Mouse (Mus musculus) gastrocnemius, postnatal 36 days (tissue): Measurements from ENCODE around the gene Klf16. TPM values are rescaled to one million over a fixed set of nuclear protein-coding genes. Genes with fewer than 3 reads are reported as not detected.
"Not testable (repeated sequence)": the region's sequence is repeated elsewhere in the genome, so short reads cannot be mapped to it uniquely, and the experiment has no call there.

Source experiments
- DNase-seq, 2 experiments: peaks; one replicate each; pipeline ENCODE4 v3.0.0; 2022
- intact Hi-C: fragments of 180-260 bp; cut with DNase I; formaldehyde crosslinking; loops from one replicate; pipeline ENCODE4 v1.15.1; 2025
- total RNA-seq, 2 experiments: library from RNA; stranded (reverse); gene quantifications; 2 replicates each; pipeline ENCODE4 v1.2.3; 2021

Gene Klf16
- total RNA-seq, 2 experiments from 2014 or later, result 1.5 TPM

GRCm38 (mm10) chr10:80606737-80607350, 29.7 kb upstream of the Klf16 start:
- DNase-seq, result no peak
- intact Hi-C loops, result no loop called here

DNA sequence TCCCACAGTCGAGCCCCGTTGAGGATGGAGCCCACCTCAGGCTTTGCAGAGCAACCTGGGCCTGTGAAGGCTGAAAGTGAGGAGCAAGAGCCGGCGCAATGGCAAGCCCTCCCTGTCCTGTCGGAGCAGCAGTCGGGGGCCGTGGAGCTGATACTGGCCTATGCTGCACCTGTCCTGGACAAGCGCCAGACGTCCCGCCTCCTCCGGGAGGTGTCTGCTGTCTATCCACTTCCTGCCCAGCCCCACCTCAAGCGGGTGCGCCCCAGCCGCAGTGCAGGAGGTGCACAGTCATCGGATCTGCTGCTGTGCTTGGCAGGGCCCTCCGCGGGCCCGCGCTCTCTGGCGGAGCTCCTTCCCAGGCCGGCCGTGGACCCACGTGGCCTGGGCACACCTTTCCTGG, 29.2 kb upstream of the Klf16 start:
- no peak for DNase-seq
- intact Hi-C loops, result no loop called here

- DNase-seq, intact Hi-C loops: not testable (repeated sequence)
Measured at GRCm38 (mm10) chr10:80605721-80606120, 28.6 kb upstream of the Klf16 start, which contains the start of gene Gm49322. Gene Gm49322, plus strand, starts transcription at chr10:80606021.

DNA sequence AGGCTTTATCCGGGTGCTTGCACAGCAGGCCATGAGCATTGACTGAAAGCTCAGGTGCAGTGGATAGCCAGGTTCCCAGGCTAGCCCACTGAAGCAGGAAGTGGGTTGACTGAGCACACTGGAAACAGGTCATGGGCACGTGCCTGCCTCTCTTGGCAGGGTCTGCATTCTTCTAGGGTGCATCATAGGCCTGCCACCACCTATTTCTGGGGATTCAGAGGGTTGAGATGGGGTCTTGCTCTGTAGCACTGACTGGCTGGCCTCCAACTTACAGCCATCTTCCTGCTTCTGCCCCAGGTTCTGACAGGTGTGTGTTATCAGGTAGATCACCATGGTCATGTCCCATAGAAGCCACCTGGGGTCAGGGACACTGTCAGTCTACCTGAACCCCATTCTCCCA, 27.9 kb upstream of the Klf16 start:
- no peak for DNase-seq
- intact Hi-C loops, result no loop called here

DNA sequence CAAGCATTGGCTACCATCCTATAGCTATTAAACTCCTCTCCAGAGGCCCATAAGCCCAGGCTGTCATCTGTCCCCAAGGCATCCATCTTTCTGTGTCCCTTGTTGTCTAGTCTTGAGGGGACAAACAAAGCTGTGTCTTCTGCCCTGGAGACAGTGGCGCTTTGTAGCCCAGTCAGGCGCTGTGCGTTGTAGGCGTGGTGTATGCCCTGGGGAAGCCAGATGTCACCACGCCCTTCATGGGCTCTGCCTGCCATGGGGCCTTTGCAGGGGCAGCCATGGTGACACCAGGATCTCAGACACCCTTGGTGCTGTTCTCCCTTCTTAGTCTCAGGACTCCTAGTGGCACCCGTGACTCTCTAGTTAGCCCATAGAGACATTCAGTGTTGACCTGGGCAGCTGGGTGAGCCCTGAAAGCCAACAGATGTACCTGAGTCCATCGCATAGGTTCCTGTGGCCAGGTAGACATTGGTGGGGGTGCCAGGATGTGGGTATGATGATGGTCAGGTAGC, 26.9 kb upstream of the Klf16 start:
- no peak for DNase-seq
- intact Hi-C loops, result no loop called here

DNA sequence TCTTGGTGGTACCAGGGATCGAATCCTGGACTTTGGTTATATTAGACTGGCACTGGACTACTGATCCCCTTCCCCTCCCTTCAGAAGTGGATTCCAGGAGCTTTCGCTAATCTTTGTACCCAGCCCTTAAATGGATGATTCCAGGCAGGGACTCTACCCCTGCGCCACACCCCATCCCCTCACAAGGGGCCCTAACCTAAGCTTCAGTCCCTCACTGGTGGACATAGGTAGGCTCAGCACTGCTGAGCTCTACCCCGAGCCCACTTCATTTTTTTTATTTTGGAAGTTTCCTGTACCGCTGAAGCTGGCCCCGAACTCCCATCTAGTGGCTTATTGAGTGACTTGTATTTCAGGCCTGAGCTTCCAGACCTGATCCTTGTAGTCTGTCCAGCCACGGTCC, 26.2 kb upstream of the Klf16 start:
- intact Hi-C loops, result no loop called here
- DNase-seq, result no peak

DNA sequence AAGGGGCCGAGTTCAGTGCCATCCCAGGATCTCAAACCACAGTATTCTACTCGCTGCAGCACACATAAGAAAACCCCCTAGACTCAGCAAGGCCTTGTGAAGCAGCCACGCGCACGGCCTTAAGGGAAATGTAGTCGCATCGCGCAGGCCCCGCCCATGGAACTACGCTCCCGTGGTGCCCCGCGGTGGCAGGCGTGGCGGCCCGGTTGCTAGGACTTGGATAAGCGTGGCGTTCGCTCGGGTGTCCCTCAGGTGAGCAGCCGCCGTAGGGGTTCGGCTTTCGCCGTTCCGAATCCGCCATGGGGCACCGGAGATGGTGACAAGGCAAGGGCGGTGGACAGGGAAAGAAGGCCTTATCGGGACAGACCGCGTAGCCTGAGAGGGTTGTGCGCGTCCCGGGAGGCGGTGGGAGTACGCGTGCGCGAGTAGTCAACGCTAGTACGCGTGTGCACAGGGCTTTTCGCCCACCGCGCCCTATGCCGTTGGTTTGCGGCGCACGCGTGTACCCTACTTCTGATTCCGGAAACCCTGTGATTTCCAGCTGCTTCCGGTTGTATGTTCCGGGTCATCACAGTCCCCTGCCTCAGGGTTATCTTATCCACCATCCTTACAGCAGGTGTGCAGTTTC, 25.7 kb upstream of the Klf16 start, which contains the start of the genes Scamp4 and Adat3:
Scamp4 (plus strand) TSS at position 175 of the 628 bp plus-strand sequence.
Adat3 (plus strand) TSS at position 183 of the 628 bp plus-strand sequence.
- intact Hi-C loops, result no loop called here
- peak; percentile 91 to 95 for DNase-seq

DNA sequence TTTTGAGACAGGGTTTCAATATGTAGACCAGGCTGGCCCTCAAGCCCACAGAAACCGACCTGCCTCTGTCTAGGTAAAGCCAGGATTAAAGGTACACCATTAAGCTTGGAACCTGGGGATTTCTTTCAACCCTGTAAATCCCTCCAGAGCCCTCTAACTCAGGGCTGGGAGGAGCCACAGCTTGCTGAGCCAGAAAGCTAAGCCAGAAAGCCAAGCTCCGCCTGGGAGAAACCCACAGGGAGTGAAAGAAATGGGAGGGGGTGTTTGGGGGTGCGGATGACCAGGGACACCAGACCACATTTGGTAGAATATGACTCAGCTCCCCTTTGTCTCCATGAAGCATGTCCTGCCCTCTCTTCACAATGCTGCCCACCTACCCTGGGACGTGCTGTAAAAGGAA, 19.2 kb upstream of the Klf16 start:
- DNase-seq, result no peak
- intact Hi-C loops, result no loop called here

DNA sequence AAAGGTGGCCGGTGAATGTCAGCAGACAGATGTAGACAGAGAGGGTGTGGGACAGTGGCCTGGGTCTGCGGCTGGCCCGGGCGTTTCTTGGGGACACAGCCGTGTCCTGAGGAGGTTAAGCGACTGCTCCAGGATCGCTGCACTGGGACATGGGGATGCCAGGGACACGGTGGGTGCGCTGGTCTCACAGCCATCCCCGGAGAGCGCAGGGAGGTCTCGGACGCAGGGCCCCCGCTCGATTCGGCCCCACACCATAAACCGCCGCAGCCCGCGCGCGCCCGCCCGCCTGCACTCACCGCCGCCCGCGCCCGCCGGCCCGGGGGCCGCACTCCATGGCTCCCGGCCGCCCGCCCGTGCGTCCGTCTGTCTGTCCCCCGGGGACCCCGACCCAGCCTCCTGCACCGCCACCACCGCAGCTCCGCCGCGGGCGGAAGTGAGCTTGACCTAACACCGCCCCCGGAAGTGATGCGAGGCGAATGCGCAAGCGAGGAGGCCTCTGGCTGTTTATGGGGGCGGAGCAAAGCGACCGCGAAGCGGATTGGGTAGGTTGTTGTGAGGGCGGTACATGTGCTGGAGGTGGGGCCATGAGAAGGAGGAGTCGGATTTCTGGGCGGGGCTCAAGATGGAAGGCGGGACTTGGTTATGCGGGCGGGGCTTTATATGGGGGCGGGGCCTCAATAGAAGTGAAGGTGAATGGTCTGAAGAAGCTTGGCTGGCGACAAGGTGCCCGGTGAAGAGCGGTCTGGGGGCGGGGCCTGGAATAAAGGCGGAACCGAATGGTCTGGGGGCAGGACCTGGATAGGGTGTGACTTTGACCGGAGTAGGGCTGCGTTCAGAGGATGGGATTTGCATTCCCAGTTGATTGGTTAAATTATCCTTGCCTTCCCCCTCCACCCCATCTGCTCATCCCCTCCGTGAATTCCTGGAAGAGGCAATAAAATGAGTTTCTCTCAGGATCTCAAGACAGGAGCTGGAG, 13.0 kb upstream of the Klf16 start, which contains the start of gene Abhd17a:
Abhd17a (minus strand) TSS at position 463 of the 976 bp plus-strand sequence.
- peak; percentile 86 to 93 for DNase-seq
- intact Hi-C loops, result no loop called here

GRCm38 (mm10) chr10:80589127-80589878, 12.2 kb upstream of the Klf16 start:
- no peak for DNase-seq
- intact Hi-C loops, result no loop called here

DNA sequence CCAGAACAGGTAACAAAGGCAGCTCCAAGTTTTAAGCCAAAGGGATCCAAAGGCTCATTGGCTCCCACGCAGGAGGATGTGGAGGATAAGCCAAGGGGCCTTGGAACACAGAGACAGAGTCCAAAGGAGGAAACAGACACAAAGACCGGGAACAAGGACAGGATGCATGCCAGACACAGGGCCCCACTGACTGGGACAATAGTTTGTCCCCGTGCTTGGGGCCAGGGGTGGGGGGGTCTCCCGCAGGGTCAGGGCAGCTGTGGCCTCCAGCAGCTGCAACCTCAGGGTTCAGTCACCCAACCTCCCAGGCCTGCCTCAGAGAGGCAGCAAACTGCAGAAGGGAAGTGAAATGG, 10.2 kb upstream of the Klf16 start:
- intact Hi-C loops, result no loop called here
- DNase-seq, result no peak

GRCm38 (mm10) chr10:80586407-80587304, 9.5 kb upstream of the Klf16 start:
- no peak for DNase-seq
- intact Hi-C loops, result no loop called here

DNA sequence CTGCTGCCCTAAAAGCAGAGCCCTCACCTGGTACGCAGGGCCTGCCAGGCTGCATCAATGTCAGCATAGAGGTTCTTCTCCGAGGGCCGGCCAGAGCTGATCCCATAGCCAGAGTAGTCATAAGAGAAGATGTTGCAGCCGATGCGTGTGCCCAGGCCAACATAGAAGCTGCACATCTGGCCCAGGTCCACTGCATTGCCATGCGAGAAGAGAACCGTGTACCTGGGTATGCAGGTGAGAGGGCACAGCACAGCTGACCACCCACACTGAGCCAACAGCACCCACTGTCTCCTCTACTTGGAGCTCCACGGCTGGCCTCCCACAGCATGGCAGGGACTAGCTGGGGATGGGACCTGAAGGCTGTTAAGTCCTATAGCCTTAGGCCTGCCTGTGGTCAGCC, 8.5 kb upstream of the Klf16 start:
- intact Hi-C loops, result no loop called here
- no peak for DNase-seq

DNA sequence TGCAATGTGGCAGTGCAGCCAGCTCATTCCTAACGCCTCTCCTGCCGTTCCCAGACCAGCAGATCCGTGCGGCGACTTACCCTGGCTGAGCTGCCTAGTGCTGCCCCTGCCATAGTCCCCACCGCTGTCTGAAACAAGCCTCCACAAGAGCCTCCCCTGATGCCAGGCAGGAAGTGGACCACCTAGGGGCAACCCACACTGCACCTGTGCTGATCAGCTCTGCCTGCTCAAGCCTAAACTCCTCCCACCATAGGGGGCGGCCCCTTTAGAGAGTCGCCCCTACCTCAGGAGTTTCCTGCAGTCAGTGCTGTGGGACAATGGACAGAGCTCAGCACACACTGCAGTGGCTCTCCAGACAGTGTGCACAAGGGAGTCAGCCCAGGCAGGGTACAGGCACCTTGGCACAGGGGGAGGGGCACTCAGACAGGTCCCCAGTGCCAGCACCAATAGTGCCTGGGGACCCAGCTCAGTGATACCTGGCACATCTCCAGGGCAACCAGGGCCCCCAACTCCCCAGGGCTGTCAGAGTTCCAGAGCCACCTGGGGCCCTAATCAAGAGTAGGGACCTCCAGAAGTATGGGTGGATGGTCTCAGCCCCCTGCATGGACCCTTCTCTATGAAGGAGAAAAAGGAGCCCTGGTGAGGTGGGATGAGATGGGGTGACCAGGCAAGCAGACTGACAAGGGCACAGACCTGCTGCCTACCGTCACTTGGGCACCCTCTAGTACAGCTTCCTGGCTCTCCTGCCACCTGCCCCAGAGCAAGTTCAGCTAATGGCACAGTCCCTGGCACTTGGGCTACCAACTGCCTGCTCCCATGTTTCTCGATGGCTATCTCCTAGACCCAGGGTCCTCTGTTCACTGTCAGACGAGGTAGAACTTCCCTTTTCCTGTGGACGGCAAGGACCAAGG, 7.8 kb upstream of the Klf16 start:
- intact Hi-C loops, result loop anchor here (5.0 kb wide), 1 partner anchor 102 kb away; no protein-coding TSS in a partner anchor
- DNase-seq, result no peak

GRCm38 (mm10) chr10:80584045-80584488, 6.9 kb upstream of the Klf16 start:
- DNase-seq, result no peak
- intact Hi-C loops, result loop anchor here (5.0 kb wide), 1 partner anchor 103 kb away; no protein-coding TSS in a partner anchor

- intact Hi-C loops, result loop anchor here (5.0 kb wide), 1 partner anchor 104 kb away; no protein-coding TSS in a partner anchor
- DNase-seq, result no peak
Measured at GRCm38 (mm10) chr10:80583047-80583446, 5.9 kb upstream of the Klf16 start.

DNA sequence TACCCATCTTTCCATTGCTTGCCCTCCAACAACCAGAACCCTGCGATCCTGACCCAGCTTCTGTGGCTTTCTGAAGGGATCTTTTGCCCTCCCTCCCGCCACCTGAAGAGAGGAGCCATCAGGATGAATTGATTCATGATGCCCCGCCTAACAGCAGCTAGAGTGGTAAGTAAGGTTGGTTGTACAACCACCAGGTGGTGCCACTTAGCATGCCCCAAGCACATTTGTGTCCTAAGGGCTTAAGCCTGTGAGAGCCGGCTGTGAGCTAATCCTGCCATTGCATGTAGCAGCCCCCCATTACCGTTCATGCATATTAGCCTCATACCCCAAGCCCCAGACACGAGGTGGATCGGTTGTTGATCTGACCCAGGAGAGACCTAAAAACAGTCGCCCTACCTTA, 1.8 kb upstream of the Klf16 start:
- intact Hi-C loops, result no loop called here
- DNase-seq, result peak in 1 of 2 experiments; percentile 25
